Mouse (Mus musculus): ENCODE results near the gene Ankrd1. TPM values are rescaled to one million over a fixed set of nuclear protein-coding genes. Genes with fewer than 3 reads are reported as not detected.

Ankrd1 gene
- polyA plus RNA-seq, 1 experiment from 2014 or later: 0.20 TPM

GRCm38 (mm10) chr19:36083262-36084225 is 36.4 kb downstream of the Ankrd1 start, which contains the start of gene Rpp30:
Gene Rpp30 (plus strand): TSS chr19:36083716.
- Histone ChIP-seq H3K4me3 (replicated peaks; ENCODE audit: low read length) (peak within 1 kb of the TSS; percentile 55), H3K9me3 (ENCODE audit: control insufficient read depth, low read length) (no peaks in the 10 kb centered on the region), H3K4me1 (replicated peaks; ENCODE audit: control insufficient read depth, insufficient read depth, low read length) (peaks cover 12% of the 10 kb centered on the region), H3K9ac (peak within 1 kb of the TSS; percentile 65), H3K27ac (peak within 1 kb of the TSS; percentile 5; the same call in 1 of the 2 replicates), H3K36me3 (replicated peaks; ENCODE audit: control insufficient read depth, insufficient read depth) (peaks cover 15% of the 10 kb centered on the region), H3K27me3 (ENCODE audit: control insufficient read depth, insufficient read depth, low read length) (no peaks in the 10 kb centered on the region), H3K4me2 (replicated peaks) (peak within 1 kb of the TSS; percentile 84)
- ATAC-seq (ENCODE audit: low FRiP score) (peak; percentile 96), DNase-seq (ENCODE audit: low spot score) (peak; percentile 94)
- 2% methylated on average over 34 of the region's 34 CpGs for WGBS

GRCm38 (mm10) chr19:36082606-36083261 is 37.2 kb downstream of the Ankrd1 start:
- Histone ChIP-seq H3K36me3 (replicated peaks; ENCODE audit: control insufficient read depth, insufficient read depth) (peaks cover 8% of the 10 kb centered on the region; the same call in 1 of the 2 replicates), H3K27me3 (ENCODE audit: control insufficient read depth, insufficient read depth, low read length) (no peaks in the 10 kb centered on the region), H3K4me1 (replicated peaks; ENCODE audit: control insufficient read depth, insufficient read depth, low read length) (peaks cover 12% of the 10 kb centered on the region), H3K4me2 (replicated peaks) (peak overlapping the region; percentile 84), H3K27ac (no peak overlapping the region), H3K9ac (peak overlapping the region; percentile 37), H3K9me3 (ENCODE audit: control insufficient read depth, low read length) (no peaks in the 10 kb centered on the region), H3K4me3 (replicated peaks; ENCODE audit: low read length) (peak overlapping the region; percentile 55)
- 45% methylated on average over 7 of the region's 7 CpGs for WGBS
- DNase-seq (ENCODE audit: low spot score): peak; percentile 86
- peak; percentile 83 for ATAC-seq (ENCODE audit: low FRiP score)

GRCm38 (mm10) chr19:36062801-36063529 is 56.9 kb downstream of the Ankrd1 start:
- Histone ChIP-seq H3K27me3 (ENCODE audit: control insufficient read depth, insufficient read depth, low read length) (peaks cover 7% of the 10 kb centered on the region), H3K36me3 (replicated peaks; ENCODE audit: control insufficient read depth, insufficient read depth) (no peaks in the 10 kb centered on the region), H3K9ac (no peak overlapping the region), H3K4me2 (replicated peaks) (no peak overlapping the region), H3K27ac (no peak overlapping the region), H3K9me3 (ENCODE audit: control insufficient read depth, low read length) (no peaks in the 10 kb centered on the region), H3K4me1 (replicated peaks; ENCODE audit: control insufficient read depth, insufficient read depth, low read length) (no peaks in the 10 kb centered on the region), H3K4me3 (replicated peaks; ENCODE audit: low read length) (no peak overlapping the region)
- DNase-seq (ENCODE audit: low spot score): peak; percentile 73
- ATAC-seq (ENCODE audit: low FRiP score): peak; percentile 46; the same call in 1 of the 2 replicates
- 64% methylated on average over 2 of the region's 2 CpGs for WGBS

Other genes starting within 250 kb of the Ankrd1 start
- gene Htr7, start 62.6 kb downstream of the Ankrd1 start, polyA plus RNA-seq (2014; fragmentation: Nextera tagmentation; extraction: Ambion mirVana): 16.4 and 20.8 TPM in 2 replicates
- gene Rpp30, start 36.4 kb downstream of the Ankrd1 start, polyA plus RNA-seq (2014; fragmentation: Nextera tagmentation; extraction: Ambion mirVana): 68.0 and 69.7 TPM in 2 replicates
- 7.6 and 8.9 TPM in 2 replicates for gene Pcgf5, start 228.2 kb upstream of the Ankrd1 start, polyA plus RNA-seq (2014; fragmentation: Nextera tagmentation; extraction: Ambion mirVana)

All from hindbrain, embryonic 14.5 days (tissue).